Mouse (Mus musculus) spleen, adult 12 weeks (tissue): ENCODE measurements around the gene Atf2.
"Not testable (repeated sequence)": the region's sequence is repeated elsewhere in the genome, so short reads cannot be mapped to it uniquely, and the experiment has no call there.

Experiments used
- DNase-seq: peaks from one replicate; pipeline ENCODE4 v3.0.0; 2022; ENCODE audit warnings: low spot score

Atf2 gene

DNA sequence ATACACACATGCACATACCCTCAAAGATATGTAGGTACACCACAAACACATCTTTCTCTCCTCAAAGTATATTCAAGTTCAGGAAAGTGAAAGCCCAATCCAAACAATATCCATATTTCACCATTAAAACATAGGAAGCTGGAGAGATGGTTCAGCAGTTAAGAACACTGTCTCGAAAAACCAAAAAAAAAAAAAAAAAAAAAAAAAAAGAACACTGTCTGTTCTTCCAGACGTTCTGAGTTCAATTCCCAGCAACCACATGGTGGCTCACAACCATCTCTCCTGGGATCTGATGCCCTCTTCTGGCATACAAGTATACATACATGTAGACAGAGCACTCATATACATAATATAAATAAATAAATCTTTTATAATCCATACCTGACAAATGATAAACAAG, 6.4 kb downstream of the Atf2 start:
- DNase-seq, result no peak

DNA sequence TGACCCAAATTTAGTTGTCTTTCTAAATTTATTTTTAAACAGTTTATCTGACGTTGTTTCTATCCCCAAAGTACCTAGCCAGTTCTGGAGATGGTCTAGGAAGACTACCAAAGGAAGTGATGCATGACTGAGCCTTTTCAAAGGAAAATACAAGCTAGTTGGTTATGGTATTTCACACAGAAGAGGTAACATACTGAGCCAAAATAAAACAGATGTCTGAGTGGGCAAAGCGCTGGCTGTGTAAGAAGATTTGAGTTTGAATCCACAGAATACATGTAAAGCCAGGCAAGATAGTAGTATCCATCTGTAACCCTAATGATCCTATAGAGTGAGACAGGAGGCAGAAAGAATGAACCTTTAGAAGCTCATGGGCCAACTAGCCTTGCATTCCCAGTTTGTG, 14.5 kb downstream of the Atf2 start:
- DNase-seq, result no peak

DNA sequence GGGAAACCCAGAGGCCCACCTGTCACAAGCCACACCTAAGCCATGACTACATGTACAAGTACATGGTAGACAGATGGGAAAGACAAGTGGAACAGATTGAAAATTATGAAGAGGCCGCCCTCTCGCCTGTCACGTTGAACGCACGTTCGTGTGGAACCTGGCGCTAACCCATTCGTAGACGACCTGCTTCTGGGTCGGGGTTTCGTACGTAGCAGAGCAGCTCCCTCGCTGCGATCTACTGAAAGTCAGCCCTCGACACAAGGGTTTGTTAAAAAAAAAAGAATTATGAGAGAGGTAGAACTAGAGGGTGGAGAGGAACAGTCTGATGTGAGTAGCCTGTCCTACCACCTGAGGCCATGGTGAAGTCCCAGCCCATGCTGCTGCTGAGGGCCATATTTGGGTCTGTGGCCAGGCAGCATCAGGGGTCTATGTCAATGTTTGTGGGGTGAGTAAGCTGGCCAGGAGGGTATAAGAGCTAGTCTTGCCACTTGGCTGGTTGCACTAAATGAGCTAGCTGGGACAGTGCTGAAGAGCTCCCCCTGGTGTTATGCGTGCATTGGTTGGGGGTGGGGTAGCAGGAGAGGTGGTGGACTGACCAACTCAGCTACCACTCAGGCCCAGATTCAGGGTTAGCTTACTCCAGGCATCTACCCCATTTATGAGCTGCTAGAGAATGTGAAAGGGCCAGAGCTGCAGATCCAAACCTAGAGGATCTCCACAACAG, 24.5 kb downstream of the Atf2 start:
- peak; percentile 62 for DNase-seq

DNA sequence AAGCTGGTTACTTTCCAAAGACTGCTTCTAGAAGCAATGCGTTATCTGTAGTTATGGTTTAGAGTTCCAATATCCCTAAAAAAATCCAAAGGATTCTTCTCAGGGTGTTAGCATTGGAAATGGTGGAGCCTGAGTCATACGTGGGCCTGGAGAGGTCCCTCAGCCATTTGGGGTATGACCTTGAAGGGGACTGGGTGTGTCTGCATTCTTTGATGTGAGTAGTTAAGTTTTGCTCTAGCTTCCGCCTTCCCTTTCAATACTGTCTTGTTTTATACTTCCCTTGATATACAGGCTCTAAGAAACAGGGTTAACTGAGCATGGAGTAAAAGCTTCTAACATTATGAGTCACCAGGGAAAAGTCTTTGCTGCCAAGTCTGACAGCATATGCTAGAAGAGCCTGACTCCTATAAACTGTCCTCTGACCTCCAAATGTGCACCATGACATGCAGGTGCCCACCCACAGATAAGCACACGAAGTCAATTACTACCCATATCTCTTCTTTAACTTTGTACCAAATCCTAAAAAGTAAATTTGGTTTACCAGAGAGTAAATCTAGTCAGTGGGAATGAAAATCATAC, 32.3 kb downstream of the Atf2 start:
- DNase-seq, result no peak

DNA sequence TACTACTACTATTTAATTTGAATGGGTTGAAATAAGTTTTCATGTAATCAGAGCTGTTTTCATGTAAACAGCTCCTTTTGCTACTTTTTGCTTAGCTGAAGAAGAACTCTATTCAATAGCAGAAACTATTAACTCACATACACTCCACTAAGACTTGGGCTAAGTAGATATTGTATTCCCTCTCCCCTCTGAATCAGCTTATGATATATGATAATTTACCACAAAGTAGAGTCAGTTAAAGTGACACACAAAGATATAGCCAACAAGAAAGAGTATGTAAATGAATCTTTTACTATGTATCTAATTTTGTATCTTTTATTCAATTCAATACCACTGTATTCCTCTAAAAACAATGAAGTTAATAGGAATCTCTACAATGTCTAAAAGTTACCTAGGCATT, 35.1 kb downstream of the Atf2 start:
- DNase-seq, result no peak

DNA sequence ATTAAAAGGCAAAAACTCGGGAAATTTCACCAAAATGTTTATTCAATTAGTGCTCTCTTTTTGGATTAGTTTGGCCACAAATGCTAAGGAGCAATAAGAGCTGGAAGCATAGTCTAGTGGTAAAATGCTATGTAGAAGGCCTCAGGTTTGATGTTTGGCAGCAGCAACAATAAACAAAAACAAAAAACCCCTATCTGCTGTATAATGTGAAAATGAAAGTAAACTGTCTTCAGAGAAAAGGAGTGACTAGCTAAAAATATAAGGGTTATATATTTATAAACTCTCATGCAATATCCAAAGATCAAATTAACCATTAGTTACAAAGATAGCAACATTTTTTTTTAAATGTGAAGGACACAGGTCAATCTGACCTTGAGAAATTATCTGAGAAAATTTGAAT, 36.2 kb downstream of the Atf2 start:
- no peak for DNase-seq

DNA sequence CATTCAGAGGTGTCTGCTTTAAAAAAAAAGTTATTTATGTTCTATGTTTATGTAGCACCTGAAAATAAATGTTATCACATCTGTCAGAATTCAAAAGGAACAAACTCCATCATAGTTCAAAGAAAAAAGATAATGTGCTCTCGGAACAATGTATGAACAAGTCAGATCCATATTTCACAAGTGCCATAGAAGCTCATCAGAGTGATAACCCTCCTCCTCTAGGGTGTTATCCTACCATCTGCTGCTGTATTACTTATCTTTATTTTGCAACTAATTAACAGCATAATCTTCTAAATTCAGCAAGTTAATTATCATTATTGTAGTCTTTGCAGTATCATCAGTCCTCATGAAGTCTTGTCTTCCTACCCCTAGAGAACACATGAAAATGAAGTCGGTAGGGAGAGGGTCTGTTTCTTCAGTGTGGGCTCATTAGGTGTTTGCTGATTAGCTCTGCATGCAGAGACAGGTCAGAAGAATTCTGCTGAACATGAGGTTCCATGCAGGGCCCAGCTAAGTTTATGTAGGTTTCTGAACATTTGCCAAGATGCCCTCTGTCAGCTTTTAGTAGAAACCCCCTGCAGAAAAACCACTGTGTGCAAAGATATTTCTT, 57.9 kb downstream of the Atf2 start:
- DNase-seq, result no peak

DNA sequence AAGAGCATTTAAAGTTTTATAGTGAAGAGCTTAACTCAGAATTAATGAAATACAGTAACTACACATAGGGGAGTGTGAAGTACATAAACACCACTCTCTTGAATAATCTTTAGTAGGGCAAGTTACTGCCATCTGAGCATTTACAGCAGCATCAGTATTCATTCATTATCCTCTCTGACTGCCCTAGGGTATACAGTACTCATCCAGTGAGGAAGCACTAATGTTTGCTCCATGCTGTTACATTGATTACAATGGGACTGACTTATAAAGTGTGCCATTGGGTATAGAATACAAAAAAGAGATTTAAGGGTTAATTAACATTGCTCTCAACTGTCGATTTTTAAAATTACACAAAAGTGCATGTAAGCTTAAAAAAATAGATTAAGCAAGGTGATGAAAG, 59.2 kb downstream of the Atf2 start:
- no peak for DNase-seq

DNA sequence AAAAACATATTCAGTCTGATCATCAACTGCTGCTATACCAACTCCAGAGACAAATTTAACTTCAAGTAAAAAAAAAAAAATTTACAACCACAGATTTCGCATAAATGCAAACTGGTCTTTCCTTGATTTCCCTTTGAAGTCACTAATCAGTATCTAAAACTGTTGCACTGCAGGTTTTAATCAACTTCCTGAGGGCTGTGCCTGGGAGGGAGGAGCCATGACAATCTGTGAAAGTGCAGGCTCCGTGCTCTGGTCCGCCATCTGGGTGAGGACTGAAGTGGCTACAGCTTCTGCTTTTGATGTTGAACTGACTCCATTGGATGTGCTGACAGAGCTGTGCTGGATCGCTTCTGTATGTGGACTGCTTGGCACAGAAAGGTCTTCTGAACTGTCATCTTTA, 73.7 kb downstream of the Atf2 start:
- peak; percentile 21 for DNase-seq

DNA sequence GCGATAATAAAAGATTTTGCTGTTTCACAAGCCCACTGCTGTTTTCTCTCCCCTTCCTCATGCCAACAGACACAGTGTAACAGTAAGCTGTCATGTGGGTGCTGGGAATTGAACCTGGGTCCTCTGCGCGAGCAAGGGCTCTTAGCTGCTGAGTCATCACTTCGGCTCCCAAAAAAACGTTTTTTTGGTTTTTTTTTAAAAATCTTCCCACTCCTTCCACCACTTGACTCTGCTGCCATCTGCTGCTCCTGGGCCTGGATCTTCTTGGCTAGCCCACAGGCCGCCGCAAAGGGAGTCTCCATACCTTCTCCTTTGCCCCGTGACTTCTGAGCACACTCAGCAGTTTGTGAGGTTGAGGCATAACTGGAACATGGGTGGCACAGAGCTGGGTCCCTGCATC, 84.8 kb downstream of the Atf2 start:
- no peak for DNase-seq

DNA sequence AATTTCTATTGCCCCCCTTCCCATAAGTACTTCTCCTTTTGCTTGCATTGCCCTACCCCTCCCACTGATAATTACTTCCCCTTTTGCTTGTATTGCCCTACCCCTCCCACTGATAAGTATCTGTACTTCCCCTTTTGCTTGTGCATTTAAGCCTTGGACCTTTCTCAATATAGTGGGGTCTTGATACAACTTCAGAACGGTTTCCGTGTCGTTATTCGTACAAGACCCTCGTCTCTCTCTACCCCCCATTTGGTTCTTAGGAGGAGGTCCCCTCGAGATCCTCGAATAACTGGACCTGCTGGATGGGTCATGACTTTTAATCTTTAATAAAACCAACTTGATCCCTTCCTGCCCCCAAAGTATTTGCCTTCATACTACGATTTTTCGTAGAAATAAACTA, 92.3 kb downstream of the Atf2 start:
- not testable (repeated sequence) for DNase-seq

DNA sequence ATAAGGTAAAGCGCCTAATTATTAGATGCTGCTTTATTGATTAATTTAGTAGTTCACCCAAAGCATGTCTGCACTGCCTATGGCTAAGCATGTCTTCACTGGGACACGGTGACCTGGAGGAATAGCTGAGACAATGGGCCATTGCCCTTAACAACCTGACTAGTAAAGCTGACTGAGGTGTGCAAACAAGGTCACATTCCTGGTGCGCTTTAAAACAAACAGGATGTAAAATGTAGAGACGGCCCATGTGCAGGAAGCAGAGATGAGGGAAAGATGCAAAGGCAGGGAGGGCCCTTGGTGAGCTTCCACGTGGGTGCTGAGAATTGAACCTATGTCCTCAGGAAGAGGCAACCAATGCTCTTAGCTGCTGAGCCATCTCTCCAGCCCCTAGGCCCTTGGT, 93.7 kb downstream of the Atf2 start:
- DNase-seq, result no peak

DNA sequence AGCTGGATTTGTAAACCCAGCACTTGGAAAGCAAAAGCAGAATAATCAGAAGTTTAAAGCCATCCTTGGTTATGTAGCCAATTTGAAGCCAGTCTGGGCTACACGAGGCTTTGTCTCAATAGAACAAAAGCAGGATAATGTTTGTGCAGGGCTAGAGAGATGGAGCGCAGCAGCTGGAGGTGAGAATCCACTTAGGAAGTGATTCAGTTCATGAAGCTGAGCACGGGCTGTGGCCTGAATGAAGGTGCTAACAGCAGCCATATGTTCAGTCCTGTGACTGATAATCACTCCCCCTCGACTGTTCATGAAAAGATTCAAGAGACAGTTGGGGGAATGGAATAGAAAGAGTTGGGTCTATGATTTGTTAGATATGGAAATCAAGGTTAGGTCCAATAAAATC, 94.3 kb downstream of the Atf2 start:
- DNase-seq, result no peak

DNA sequence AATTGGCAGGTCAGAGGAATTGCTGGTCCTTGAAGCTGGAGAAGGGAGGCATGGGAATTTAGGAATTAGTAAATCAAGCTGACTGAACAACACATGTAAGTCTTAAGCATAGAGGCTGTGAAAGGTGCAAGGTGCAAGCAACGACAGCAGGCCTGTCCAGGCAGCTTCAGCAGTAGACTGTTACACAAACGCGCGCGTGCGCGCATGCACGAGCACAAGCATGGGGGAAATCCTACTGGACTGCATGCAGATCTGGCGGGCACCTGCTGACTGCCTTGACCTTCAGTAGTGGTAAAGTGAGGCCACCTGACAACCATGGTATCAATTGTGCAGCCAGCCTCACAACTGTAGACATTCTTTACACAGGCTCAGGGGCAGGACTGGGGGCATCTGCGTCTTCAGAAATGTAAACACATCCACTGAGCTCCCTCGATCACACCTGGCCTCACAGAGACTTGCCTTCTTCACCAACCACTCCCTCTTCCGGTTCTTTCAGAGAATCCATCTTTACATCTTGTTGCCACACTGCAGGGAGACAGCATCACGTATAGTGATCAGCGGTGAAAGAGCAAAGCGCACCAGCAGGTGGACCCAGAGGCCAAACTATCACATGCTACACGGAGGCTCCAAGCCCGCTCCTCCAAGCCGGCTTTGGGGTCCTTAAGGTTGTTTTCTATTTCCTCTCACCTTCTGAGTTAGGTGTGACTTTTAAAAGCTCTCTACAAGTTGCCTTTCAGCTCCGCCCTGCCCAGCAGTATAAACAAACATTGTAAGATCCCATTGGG, 100.4 kb downstream of the Atf2 start:
- DNase-seq, result no peak

DNA sequence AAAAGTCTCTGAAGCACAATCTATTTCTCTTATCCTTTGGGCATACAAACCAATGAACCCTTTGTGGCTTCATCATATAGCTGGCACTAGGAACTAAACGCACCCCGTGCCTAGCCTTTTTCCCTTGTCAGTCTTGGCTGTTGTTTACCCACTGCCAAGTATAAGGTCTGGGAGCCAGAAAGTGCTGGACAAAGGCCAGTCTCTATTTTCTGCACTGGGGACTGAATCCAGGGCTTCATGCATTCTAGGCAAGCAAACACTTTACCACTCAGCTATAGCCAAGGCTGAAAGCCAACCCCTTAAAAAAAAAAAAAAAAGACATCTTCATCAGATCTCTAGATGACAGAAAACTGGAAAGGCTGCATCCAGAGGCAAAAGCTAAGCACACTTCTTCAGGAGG, 102.1 kb downstream of the Atf2 start:
- DNase-seq, result no peak

DNA sequence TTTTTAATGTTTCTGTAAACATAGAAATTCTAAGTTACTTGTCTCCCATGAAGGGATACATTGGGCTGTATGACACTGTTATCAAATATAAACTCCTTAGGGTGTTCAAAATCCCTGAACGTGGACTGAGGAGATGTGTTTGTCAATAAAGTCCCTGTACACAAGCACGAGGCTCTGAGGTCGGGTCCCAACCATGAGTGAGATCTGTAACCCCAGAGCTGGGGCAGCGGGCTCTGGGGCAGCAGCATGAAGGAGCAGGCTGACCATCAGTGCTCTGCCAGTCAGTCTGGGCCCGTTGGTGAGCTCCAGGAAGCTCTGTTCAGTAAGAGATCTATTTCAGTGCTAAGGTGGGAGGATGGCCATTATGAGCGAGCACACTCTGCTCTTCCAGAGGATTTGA, 104.0 kb downstream of the Atf2 start:
- no peak for DNase-seq

DNA sequence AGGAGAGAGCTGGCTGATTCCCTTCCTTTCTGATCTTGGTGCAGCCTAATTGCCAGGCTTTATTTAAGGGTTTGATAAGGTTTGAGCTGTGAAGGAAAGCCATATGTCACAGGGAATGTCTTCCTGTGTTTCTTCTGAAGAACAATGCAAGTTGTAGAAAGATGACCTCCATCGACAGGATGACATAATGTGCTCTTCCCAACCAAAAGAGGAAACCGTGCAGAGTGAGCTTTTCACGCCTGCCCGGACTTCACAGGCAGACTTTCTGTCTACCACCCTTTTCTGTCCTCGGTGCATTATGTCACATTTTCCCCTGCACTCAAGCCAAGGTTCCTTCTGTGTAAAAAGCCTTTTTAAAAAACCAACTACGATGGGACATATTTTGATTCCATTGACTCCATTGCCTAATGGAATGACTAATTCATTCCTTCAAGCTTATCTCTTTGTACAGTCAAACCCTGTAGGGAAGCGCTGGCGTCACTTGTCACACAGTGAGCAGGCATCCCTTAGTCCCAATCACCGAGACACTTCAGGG, 110.0 kb downstream of the Atf2 start:
- DNase-seq, result no peak

DNA sequence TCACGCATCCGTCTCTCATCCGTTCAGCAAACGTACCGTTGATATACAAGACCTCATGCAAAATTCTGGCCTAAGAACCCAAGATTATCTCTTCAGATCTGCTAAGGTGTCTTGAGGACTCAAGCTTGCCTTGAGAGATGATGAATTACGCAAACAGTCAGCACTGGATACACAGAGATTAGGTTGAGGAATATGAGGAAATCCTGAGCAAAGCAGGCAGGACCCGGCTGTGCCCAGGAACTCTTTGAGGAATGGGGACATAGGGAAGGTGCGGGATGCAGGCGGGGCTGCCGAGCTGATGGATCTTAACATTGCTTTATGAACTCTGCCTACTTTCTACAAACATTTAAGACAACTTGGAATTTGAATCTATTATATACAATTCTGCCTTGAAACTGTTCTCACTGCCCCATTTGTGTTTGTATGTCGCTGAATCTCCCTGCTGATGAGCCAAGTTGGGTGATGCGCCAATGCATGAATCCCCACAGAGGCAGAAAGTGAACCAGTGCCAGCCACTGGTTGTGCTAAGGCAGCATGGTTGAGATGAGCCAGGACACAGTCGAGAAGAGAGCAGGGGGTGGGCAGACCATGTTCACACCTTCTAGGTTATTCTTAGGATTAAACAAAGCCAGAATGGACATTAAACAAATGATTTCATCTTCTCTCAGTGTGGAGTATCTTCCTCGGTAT, 112.0 kb downstream of the Atf2 start:
- no peak for DNase-seq

DNA sequence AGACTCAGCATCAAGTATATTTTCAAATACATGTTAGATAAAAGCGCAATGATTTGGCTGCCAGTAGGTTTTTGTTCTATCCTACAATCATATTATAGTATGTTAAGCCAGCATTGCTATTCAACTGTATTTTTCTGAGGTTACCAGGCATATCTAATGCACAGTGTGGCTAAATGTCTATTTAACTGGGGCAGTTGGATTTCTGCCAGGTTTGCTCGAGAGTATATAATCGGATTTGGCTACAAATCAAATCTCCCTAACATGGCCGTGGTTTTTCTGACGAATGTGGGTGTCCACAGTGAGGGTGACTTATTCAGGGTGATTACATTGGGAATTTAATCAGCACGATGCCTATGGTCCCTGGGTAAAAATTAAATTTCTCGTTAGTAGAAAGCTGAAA, 112.6 kb downstream of the Atf2 start:
- DNase-seq, result no peak

DNA sequence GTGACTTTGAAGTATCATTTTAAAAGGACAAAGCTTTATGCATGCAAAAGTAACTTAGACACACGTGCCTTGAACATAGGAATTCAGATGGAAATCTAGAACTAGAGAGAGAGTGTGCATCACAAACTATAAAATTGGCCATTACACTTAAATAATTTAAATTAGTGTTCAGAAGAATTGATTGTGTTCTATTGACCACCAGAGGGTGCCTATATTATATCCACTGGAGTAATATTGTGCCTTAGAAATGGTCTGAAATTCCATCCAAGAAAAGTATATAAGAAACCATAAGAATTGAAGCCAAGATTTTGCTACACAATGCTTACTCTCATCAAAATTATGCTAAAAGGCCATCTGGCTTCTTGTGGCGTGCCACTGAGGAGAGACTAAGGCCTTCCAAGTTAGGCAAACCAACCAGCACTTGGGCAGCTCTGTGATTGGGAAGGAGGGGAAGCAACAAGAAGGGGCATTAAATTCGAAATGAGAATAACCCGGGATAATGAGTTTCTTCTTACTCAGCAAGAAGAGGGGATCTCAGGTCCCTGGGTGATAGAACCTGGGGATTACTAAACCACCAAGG, 113.3 kb downstream of the Atf2 start:
- no peak for DNase-seq

DNA sequence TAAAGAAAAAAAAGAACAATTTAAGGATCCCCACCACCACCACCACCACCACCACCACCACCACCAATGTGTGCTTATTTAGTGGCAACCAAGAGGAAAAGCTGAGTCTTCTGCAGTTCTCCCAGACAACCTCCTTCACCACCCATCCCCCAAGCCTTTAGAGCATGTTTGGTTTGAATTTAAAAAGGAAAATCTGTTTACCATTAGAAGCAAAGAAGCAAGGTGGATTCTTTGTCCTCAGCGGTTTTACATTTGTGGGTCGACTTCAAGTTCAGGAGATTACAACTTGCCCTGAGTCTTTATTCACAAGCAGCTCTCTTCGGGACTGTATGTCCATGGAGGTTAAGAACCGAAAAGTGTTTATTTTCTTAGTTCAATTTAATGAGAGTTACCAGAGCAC, 115.5 kb downstream of the Atf2 start:
- no peak for DNase-seq
